Mouse (Mus musculus) liver, adult (tissue): ENCODE measurements around the gene Cdh16.

ENCODE experiments used
- GATA4 ChIP-seq: IDR thresholded peaks from 2 replicates; pipeline ENCODE4 v1.6.1; 2014; ENCODE audit warnings: mild to moderate bottlenecking, low read length; ENCODE audit not compliant: insufficient replicate concordance

Gene Cdh16

GRCm38 (mm10) chr8:104624161-104624560, at the start of gene Cdh16:
TSS of gene Cdh16 (minus strand) at chr8:104624396.
- no peak for TF ChIP-seq GATA4

DNA sequence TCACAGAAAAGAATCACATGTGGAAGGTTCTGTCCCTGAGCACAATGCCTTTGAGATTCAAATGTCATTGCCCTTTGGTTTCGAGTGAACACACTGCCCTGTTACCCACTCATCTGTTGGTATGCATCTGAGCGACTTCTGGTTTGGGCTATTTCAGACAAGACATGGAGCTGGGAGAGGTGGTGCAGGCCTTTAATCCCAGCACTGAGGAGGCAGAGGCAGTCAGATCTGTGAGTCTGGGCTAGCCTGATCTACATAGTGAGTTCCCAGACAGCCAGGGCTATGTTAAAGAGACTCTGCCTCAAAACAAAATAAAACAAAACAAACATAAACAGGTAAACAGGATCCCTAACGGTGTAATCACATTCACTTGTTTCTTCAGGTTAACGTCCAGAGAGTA, 31.4 kb upstream of the Cdh16 start:
- TF ChIP-seq GATA4, result no peak

- TF ChIP-seq GATA4, result no peak
Observed at GRCm38 (mm10) chr8:104654984-104655383, 30.8 kb upstream of the Cdh16 start.

DNA sequence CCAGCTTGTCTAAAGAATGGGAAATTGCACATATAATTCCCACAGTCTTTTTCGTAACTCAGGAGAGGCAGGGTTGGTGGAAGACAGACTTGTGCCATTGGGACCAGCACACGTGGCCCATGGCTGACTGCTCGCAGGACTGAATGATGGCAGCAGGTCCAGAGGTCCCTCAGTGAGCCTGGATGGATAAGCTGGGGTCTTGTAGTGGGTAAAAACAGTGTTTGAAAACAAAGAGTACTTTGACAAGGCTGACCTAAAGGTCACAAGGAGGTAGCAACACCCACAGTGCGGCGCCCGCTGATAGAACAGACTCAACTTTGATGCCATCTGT, 18.1 kb upstream of the Cdh16 start:
- no peak for TF ChIP-seq GATA4

GRCm38 (mm10) chr8:104641426-104642323, 17.5 kb upstream of the Cdh16 start, which contains the start of gene Ciao2b:
TSS of gene Ciao2b (minus strand) at chr8:104641965.
- peak; percentile 32; the same call in 1 of the 2 replicates for TF ChIP-seq GATA4

DNA sequence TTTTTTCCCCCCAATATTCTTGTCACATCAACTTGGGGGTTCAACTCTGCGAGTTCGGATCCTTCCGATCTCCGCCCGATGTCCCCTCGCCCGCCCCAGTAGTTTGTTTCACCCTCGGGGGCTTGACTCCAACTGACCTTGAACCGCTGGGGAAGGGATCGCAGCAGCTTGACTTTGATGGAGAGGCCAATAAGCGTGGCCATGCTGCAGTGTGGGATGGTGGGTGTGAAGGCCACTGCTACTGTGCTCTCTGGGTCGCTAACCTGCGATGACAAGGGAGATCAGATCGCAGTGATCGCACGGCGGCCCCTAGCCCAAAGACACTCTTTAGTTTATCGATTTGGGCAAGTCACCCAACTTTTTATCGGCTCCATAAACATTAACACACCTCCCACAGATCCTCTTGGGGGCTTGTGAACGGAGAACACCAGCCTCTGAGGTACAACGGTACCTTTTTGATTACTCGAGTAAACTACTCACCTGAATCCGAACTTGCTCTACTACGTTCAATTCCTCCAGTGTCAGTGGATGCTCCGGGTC, 16.7 kb upstream of the Cdh16 start:
- no peak for TF ChIP-seq GATA4

GRCm38 (mm10) chr8:104640241-104640640, 16.0 kb upstream of the Cdh16 start:
- TF ChIP-seq GATA4, result no peak

GRCm38 (mm10) chr8:104638010-104638409, 13.8 kb upstream of the Cdh16 start:
- no peak for TF ChIP-seq GATA4

GRCm38 (mm10) chr8:104635004-104635710, 11.0 kb upstream of the Cdh16 start:
- no peak for TF ChIP-seq GATA4

DNA sequence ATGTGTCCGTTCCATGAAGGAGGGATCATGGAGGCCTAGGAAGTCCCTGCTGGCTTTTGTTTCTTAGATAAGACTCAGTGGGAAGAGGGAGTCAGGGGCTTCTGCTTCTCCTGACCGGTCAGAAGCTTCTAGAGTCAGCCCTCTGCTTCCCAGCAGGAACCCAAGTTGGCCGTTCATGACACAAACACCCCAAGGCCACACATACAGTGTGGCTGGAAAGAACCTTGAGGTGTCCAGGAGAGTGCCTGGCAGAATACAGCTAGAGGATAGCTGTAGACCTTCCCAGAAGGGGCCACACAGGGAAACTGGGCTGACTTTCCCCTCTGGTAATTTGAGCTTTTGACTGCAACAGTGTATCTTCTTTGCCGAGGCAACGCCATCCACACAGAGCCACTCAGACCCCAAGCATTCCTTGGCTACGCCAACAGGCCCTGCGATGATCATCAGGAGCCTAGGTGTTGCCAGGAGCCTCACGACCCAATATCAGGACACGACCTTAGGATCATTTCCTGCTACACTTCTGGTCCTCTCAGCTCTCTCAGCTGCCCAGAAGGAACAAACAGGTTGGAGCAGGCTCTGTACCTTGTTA, 9.1 kb upstream of the Cdh16 start:
- no peak for TF ChIP-seq GATA4

- no peak for TF ChIP-seq GATA4
Observed at GRCm38 (mm10) chr8:104632486-104632885, 8.3 kb upstream of the Cdh16 start.

- no peak for TF ChIP-seq GATA4
Observed at GRCm38 (mm10) chr8:104631975-104632374, 7.8 kb upstream of the Cdh16 start.

DNA sequence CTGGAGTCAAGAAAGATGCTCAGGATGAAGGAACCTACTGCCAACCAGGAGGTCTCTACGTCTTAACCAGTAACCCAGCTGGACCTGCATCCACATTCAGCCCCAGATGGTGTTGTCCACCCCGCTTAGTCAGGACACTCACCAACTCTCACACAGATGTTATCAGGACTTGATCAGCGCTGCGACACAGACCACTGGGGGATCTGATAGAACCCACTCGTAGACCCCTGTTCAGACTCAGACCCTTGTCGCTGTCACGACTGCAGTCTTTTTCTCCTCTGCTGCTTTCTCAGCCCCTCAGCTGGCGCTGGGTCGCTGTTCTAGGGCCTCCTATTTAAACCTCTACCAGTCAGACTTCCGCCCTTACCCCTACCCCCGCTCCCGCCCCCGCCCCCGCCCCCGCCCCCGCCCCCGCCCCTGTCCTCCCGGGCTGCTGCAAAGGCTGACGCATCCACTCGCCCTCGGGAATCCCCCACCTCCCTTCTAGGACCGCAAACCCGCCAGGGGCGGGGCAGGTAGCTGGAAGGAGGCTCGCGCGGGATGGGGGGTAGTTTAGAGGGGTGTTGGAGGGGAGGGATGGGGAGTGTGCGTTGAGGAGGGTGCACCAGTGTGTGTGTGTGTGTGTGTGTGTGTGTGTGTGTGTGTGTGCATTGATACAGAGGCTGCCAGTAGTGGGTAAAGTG, 6.9 kb upstream of the Cdh16 start, which contains the start of gene Rrad:
Gene Rrad (minus strand): TSS at position 347 of the 683 bp plus-strand sequence.
- TF ChIP-seq GATA4, result no peak

- no peak for TF ChIP-seq GATA4
Observed at GRCm38 (mm10) chr8:104630574-104630973, 6.4 kb upstream of the Cdh16 start.

- TF ChIP-seq GATA4, result no peak
Observed at GRCm38 (mm10) chr8:104630111-104630479, 5.9 kb upstream of the Cdh16 start.
